23 mouse cellular contexts compared by ENCODE assay signal in genomic region chr19:40841593-40841992, GRCm38 (mm10). TPM values are rescaled to one million over a fixed set of nuclear protein-coding genes. Genes with fewer than 3 reads are reported as not detected.
DNase-seq lines count a peak whose midpoint lies in the region; ATAC-seq and TF ChIP-seq lines count a peak whose summit lies in the region.
"Had no signal": no experiment of that assay in that cellular context is flagged by ENCODE, and none has a peak within 500 bp of the region (broad histone marks: within the 10 kb centered on the region; RNA-seq: fewer than 3 reads in every experiment).

No protein-coding gene starts in this region.

- peak; percentile 19 for DNase-seq in adrenal gland, postnatal 10 days
- DNase-seq in adrenal gland, postnatal 25 days, result no peak
- DNase-seq in heart, adult 11 months, result peak; percentile 58
- DNase-seq in heart, postnatal 36 days, result no peak
- DNase-seq in lung, embryonic 14.5 days, result peak; percentile 40
- DNase-seq in lung, postnatal 36 days, result no peak
- DNase-seq: adrenal gland, adult 2 months; cerebellum, adult 11-12 months; cerebellum, adult 9-10 months; cerebellum, postnatal 14 days; gastrocnemius, postnatal 25 days; heart, adult 2 months; heart, postnatal 14 days had no signal

- 0 out of 2 replicates have a peak, but pooled peaks cover 6% of the 10 kb centered on the region for H3K4me1 ChIP-seq in lung, embryonic 14.5 days (ENCODE audit: insufficient read depth)
- H3K4me1 ChIP-seq: forebrain, embryonic 10.5 days; forebrain, embryonic 13.5 days; heart, embryonic 10.5 days; hindbrain, embryonic 12.5 days; hindbrain, embryonic 15.5 days had no signal

- H3K27ac ChIP-seq in lung, embryonic 14.5 days (ENCODE audit: low read depth), result no peak overlapping the region
- H3K27ac ChIP-seq: forebrain, embryonic 10.5 days; forebrain, embryonic 13.5 days; heart, adult 2 months; heart, embryonic 10.5 days; hindbrain, embryonic 12.5 days; hindbrain, embryonic 15.5 days had no signal

- WGBS in lung, embryonic 14.5 days, result 70% methylated on average over 13 of the region's 13 CpGs

- ATAC-seq in lung, embryonic 14.5 days (ENCODE audit: insufficient read depth), result no peak
- ATAC-seq: forebrain, embryonic 13.5 days; forebrain, embryonic 16.5 days; intestine, postnatal 0 days; Patski had no signal

- intact Hi-C loops in heart, postnatal 36 days (cut with DNase I), result no loop called here

- peaks cover 78% of the 10 kb centered on the region for H3K36me3 ChIP-seq in lung, embryonic 14.5 days (ENCODE audit: insufficient read depth)

- H3K9me3 ChIP-seq in lung, embryonic 14.5 days (ENCODE audit: low read depth, low read length), result no peaks in the 10 kb centered on the region
- H3K9me3 ChIP-seq: forebrain, embryonic 10.5 days; forebrain, embryonic 13.5 days; G1E; heart, embryonic 10.5 days; heart, embryonic 13.5 days; hindbrain, embryonic 12.5 days; hindbrain, embryonic 15.5 days had no signal

- no peak overlapping the region for H3K9ac ChIP-seq in lung, embryonic 14.5 days
- H3K9ac ChIP-seq: forebrain, embryonic 13.5 days; heart, embryonic 13.5 days; hindbrain, embryonic 12.5 days; hindbrain, embryonic 15.5 days had no signal

- no peak for TF ChIP-seq CTCF in lung, embryonic 14.5 days (IDR thresholded peaks at IDR 0.05; ENCODE audit: low read depth)

- no peaks in the 10 kb centered on the region for H3K27me3 ChIP-seq in lung, embryonic 14.5 days (ENCODE audit: insufficient read depth, low read length)
- H3K27me3 ChIP-seq: forebrain, embryonic 13.5 days; heart, embryonic 13.5 days; hindbrain, embryonic 12.5 days; hindbrain, embryonic 15.5 days; Patski had no signal

- no peak overlapping the region for H3K4me2 ChIP-seq in lung, embryonic 14.5 days
- H3K4me2 ChIP-seq: forebrain, embryonic 13.5 days; heart, embryonic 13.5 days; hindbrain, embryonic 12.5 days; hindbrain, embryonic 15.5 days had no signal

- H3K4me3 ChIP-seq in lung, embryonic 14.5 days (ENCODE audit: low read depth, low read length), result no peak overlapping the region
- H3K4me3 ChIP-seq: forebrain, embryonic 10.5 days; forebrain, embryonic 13.5 days; heart, adult 2 months; heart, embryonic 10.5 days; heart, embryonic 13.5 days; hindbrain, embryonic 12.5 days; hindbrain, embryonic 15.5 days had no signal

RNA-seq across cellular contexts. Expression of gene Ccnj, which starts 10.5 kb away (rescaled TPM):
- total RNA-seq in adrenal gland, postnatal 10 days (2021), result 1 to 10 TPM; 6.4 to 8.2 TPM
- 8.1 and 8.8 TPM in 2 replicates for total RNA-seq in adrenal gland, postnatal 25 days (2021)
- 1 to 10 TPM; 4.1 to 5.1 TPM for total RNA-seq in heart, postnatal 36 days (2021)
- polyA plus RNA-seq in lung, embryonic 14.5 days (2014; fragmentation: Nextera tagmentation; extraction: Ambion mirVana), result 13.0 TPM in 2 replicates

RNA-seq across cellular contexts. Expression of gene Zfp518a, which starts 52.9 kb away (rescaled TPM):
- 10 to 100 TPM; 12.0 to 15.2 TPM for total RNA-seq in adrenal gland, postnatal 10 days (2021)
- total RNA-seq in adrenal gland, postnatal 25 days (2021), result 13.2 and 15.7 TPM in 2 replicates
- 1 to 10 TPM; 6.7 to 7.9 TPM for total RNA-seq in heart, postnatal 36 days (2021)
- polyA plus RNA-seq in lung, embryonic 14.5 days (2014; fragmentation: Nextera tagmentation; extraction: Ambion mirVana), result 14.5 and 15.6 TPM in 2 replicates
- polyA plus RNA-seq: G1E had no signal

Comparison
In these comparisons a context has a peak if more than half of its experiments do, and no peak if none do; other contexts are left out.
1. DNase-seq: peak in adrenal gland, postnatal 10 days (single experiment), heart, adult 11 months (single experiment) and lung, embryonic 14.5 days (single experiment); none in adrenal gland, postnatal 25 days (single experiment), heart, postnatal 36 days (0 of 2) and lung, postnatal 36 days (single experiment).